Mouse (Mus musculus) CH12.LX (cell line): ENCODE measurements around the gene Cldn19.

Source experiments
- CTCF ChIP-seq, 2 experiments: IDR thresholded peaks in 1 of 2; conservative IDR thresholded peaks in 1 of 2; 2 replicates each; pipeline ENCODE4 v1.5.1; 2011 to 2012; ENCODE audit warnings: low read depth in 2 of 2, low read length in 2 of 2, improper control_type of control experiment in 1 of 2, inconsistent platforms in 1 of 2, mild to moderate bottlenecking in 1 of 2, moderate library complexity in 1 of 2
- KAT2A ChIP-seq: IDR thresholded peaks from 2 replicates; pipeline ENCODE4 v1.6.1; 2012; ENCODE audit warnings: low read length, improper control_type of control experiment, inconsistent platforms; ENCODE audit not compliant: insufficient replicate concordance
- MAFK ChIP-seq: IDR thresholded peaks from 2 replicates; pipeline ENCODE4 v1.6.1; 2011; ENCODE audit warnings: low read length, improper control_type of control experiment; ENCODE audit not compliant: insufficient replicate concordance
- MAZ ChIP-seq: IDR thresholded peaks from 2 replicates; pipeline ENCODE4 v1.6.1; 2012; ENCODE audit warnings: low read depth, mild to moderate bottlenecking, inconsistent platforms, low read length, improper control_type of control experiment, moderate library complexity
- MXI1 ChIP-seq: IDR thresholded peaks from 2 replicates; pipeline ENCODE4 v1.6.1; 2011; ENCODE audit warnings: mild to moderate bottlenecking, low read depth, low read length, improper control_type of control experiment
- POLR2A ChIP-seq: IDR thresholded peaks from 2 replicates; pipeline ENCODE4 v1.6.1; 2011; ENCODE audit warnings: low read depth, mild to moderate bottlenecking, improper control_type of control experiment, low read length
- ZKSCAN1 ChIP-seq: IDR thresholded peaks from 2 replicates; pipeline ENCODE4 v1.6.1; 2012; ENCODE audit warnings: low read depth, inconsistent platforms, low read length, improper control_type of control experiment, borderline replicate concordance

GRCm38 (mm10) chr4:119291921-119292320 lies 36.7 kb downstream of the Cldn19 start:
- TF ChIP-seq POLR2A (no peak), MXI1 (no peak), KAT2A (no peak), CTCF (conservative IDR thresholded peaks at IDR 0.05 in 1 of 2, IDR thresholded peaks at IDR 0.05 in 1 of 2; ENCODE audit: low read depth in 2 of 2, low read length in 2 of 2) (no peak), ZKSCAN1 (no peak), MAFK (no peak), MAZ (no peak)
